Mouse (Mus musculus): ENCODE measurements around the gene Cfap45. TPM values are rescaled to one million over a fixed set of nuclear protein-coding genes. Genes with fewer than 3 reads are reported as not detected.

Cfap45 gene
- 1.0 TPM for polyA plus RNA-seq (2017; shearing (Covaris generic))

DNA sequence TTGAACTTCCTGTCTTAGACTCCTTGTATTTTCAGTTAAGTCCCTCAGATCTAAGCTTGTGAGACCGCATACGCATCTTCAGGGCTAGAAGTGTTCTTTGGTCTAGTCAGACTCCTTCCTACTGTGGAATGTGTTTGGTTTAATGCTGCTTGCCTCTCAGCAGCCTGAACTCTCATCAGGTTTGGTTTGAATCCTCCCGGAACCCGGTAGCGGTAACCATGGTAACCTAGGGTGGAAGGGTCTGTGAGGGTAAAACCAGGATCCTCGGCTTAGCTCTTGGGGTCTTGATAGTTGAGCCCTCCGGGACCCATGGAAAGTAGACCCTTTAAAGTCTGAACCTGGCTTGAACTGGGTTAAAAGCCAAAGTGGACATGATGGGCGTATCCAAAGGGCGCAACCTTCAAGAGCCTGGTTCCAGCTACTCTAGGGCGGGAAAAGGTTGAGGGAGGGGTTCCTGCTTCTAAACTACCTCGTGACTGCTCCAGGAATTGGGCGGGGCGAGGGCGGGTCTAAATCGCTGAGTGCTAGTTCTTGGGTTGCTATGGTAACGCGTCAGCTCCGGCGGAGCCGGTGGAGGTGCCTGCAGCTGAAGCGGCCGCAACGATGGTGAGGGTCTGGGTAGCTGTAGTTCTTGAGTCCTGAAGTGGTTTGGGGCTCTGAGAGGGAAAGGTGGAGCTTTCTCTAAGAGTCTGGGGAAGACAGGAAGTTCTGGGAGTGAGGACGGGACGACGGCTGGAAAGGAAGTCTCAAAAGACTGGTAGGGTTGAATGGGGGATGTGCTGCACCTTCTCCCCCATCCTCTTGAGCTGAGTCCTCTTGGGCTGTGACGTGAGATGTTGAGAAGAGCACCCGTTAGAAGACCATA lies at the start of gene Cfap45:
Cfap45 (plus strand) TSS at position 226 of the 865 bp plus-strand sequence.

DNA sequence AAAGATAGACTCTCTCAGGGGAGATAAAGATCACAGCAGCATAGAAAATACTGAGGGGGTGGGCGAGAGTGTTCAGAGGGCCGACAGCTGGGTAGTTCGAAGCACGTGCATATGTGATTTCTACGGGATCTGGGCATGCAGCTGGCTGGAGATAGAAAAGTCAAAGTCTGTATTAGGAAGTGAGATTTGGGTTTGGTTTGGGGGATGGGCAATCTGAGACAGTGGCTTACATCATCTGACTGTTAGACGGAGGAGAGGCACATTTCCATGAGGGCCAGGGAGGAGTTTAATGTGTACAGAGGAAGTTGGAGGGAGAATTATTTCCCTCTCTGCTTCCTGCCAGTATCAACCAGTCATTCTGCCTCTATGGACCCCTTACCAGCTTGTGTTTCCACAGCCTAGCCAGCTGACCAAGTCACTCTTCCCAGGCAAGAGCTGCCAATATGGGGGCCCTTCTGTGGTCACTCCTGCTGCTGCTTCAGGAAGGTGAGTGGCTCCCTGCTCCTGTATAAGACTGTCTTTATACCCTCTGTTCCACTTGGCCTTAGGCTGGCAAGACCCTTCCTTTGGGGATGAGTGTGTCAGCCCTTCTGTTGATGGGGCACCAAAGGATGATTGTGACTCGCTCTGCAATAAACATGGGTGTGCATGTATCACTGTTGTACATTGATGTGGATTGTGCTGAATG lies 45.4 kb upstream of the Cfap45 start, which contains the start of gene Slamf9:
Slamf9 (plus strand) TSS at position 305 of the 688 bp plus-strand sequence.

DNA sequence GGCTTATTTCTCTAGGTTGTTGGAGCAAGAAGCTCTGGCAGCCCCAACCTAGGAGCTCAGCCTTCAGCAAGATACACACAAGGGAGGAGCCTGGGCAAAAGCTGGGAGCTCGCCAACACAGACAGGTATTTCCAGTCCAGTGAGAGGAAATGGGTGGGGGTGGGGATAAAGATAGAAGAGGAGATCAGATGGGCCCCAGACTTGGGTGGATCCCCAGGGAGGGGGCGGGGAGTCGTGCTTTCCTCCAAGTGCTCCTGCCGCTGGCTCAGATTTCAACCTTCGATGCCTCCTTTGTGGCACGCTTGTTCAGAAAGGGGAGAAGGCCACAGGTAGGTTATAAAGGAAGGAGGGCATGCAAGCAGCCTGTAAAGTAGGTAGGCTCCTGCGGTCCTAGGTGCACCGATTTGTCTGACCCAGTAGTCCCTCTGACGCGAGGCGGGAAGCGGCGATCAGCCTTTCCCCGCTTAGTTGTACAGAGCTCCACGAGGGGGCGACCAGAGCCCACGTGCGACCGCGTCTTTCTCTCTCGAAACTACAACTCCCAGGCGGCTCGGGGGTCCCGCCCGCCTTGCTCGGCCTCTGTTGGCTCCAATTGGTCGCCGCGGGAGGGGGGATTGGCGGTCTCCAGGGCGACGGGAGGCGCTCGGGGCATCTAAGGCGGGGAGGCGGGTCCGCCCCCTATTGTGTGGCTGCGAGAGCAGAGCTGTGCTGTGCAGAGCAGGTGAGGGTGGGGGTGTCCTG lies 38.9 kb upstream of the Cfap45 start, which contains the start of gene Igsf9:
Igsf9 (plus strand) TSS at position 249 of the 741 bp plus-strand sequence.

DNA sequence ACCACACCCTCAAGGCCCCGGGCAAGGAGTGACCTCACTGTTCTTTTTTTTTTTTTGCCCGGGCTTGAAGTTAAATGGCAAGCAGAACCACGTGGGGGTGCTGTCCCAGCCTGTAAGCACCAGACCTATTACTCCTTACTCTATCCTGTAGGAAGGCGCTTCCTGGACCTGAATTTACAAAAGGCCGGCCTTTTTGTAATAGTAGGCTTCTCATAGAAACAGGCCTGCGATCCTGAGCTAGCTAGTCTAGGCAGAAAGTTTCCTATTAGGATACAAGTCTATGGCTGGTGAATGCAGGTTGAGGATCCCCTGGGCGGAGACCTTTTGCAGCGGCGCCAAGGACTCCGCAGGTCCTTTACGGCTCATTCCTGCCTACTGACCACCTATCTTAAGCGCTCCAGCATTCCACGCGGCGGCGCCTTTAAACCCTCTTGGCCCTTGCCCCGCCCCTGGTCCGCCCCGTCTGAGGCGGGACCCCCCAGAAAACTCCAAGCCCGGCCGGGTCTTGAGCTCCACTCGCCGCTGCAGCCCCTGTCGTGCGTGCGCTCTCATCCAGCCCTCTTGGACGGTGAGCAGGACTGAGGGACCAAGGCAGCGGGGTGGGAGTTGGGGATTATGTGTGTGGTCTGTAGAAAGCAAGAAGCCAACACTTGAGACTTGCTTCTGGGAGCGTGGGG lies 20.7 kb upstream of the Cfap45 start, which contains the start of gene Tagln2:
Tagln2 (plus strand) TSS at position 283 of the 677 bp plus-strand sequence.

DNA sequence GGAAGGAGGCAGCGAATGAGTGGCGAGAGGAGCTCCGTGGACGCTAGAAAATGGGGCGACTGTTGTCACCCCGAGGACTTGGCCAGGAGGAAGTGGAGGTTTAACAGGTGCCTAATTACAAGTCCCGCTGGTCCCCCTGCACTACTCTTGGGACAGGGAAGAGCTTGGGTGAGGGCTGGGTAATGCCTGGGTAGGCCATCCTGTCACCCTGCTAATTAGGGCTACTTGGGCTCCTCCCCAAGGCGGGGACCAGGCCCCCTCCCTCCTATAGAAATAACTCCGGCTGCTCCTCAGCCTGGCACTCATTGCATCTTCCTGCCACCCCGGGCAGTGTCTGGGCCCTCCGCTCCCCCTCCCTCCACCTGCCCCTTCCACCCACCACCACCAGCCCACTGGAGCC lies 35.0 kb downstream of the Cfap45 start, which contains the start of gene Vsig8:
Vsig8 (plus strand) TSS at position 301 of the 400 bp plus-strand sequence.

DNA sequence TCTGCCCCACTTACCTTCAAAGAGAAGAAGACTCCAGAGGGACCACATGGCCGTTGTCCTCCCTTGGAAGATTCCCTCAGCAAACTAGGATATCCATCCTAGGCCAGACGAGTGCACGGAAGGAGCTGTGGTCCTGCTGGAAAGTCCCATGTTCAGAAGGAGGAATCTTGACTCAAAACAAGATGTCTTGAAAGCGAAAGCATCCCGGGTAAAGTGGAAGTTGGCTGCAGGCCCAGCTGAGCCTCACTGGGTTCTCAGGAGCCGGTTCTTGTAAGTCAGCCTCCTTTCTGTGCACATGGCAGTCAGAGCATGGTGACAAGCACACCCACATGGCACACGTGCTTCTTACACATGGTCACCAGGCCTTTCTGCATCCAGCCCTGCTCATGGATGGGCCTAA lies 69.8 kb downstream of the Cfap45 start, which contains the start of gene Slamf8:
Slamf8 (minus strand) TSS at position 184 of the 400 bp plus-strand sequence.

Other genes starting within 250 kb of the Cfap45 start
- gene Atp1a2, start 222.7 kb upstream of the Cfap45 start, polyA plus RNA-seq (2017; shearing (Covaris generic)): 0.15 TPM
- not detected for gene Kcnj9, start 191.5 kb upstream of the Cfap45 start, polyA plus RNA-seq (2017; shearing (Covaris generic))
- 0.11 TPM for gene Kcnj10, start 179.6 kb upstream of the Cfap45 start, polyA plus RNA-seq (2017; shearing (Covaris generic))
- 8.9 TPM for gene Pigm, start 144.3 kb upstream of the Cfap45 start, polyA plus RNA-seq (2017; shearing (Covaris generic))
- gene Slamf9, start 45.4 kb upstream of the Cfap45 start, polyA plus RNA-seq (2017; shearing (Covaris generic)): not detected
- 0.60 TPM for gene Igsf9, start 39.0 kb upstream of the Cfap45 start, polyA plus RNA-seq (2017; shearing (Covaris generic))
- gene Tagln2, start 20.8 kb upstream of the Cfap45 start, polyA plus RNA-seq (2017; shearing (Covaris generic)): 470 TPM
- not detected for gene Vsig8, start 35.1 kb downstream of the Cfap45 start, polyA plus RNA-seq (2017; shearing (Covaris generic))
- 0.25 TPM for gene Slamf8, start 69.8 kb downstream of the Cfap45 start, polyA plus RNA-seq (2017; shearing (Covaris generic))
- not detected for gene Fcrl6, start 81.8 kb downstream of the Cfap45 start, polyA plus RNA-seq (2017; shearing (Covaris generic))
- gene Dusp23, start 112.2 kb downstream of the Cfap45 start, polyA plus RNA-seq (2017; shearing (Covaris generic)): 3.1 TPM
- not detected for gene Crp, start 177.3 kb downstream of the Cfap45 start, polyA plus RNA-seq (2017; shearing (Covaris generic))